Mouse (Mus musculus): ENCODE measurements around the gene Sh3pxd2b.
A peak's percentile ranks its signal among the peaks of the same experiment; 100 is the strongest.

The Sh3pxd2b gene

GRCm38 (mm10) chr11:32373266-32374026 is 25.8 kb downstream of the Sh3pxd2b start:
- no peak for DNase-seq (ENCODE audit: low read depth, low spot score)

DNA sequence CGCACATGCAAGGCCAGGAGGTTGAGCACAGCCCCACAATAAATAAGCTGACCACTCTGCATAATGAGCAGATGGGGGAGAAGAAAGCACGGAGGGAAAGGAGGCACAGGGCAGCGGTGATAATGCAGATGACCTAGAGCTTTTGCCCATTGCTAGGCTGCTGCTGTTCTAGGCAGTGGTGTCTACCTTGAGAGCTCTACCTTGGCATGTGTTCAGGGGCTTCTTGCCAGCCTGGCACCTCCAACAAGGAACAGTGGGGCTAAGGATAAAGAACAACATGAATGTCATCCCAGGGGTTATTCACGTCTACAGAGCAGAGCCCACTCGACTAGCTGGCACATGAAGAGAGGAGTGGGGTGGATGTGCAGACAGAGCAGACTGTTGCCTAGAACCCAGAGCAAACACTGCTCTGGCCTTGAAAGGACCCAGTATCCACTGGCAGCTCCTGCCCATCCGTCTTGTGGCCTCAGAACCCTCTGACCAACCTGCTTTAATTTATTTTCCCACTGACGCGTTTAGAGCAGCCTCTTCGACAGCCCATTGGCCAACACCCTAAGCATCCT is 26.5 kb downstream of the Sh3pxd2b start:
- no peak for DNase-seq (ENCODE audit: low read depth, low spot score)

GRCm38 (mm10) chr11:32375104-32375535 is 27.5 kb downstream of the Sh3pxd2b start:
- peak; percentile 25 for DNase-seq (ENCODE audit: low read depth, low spot score)

DNA sequence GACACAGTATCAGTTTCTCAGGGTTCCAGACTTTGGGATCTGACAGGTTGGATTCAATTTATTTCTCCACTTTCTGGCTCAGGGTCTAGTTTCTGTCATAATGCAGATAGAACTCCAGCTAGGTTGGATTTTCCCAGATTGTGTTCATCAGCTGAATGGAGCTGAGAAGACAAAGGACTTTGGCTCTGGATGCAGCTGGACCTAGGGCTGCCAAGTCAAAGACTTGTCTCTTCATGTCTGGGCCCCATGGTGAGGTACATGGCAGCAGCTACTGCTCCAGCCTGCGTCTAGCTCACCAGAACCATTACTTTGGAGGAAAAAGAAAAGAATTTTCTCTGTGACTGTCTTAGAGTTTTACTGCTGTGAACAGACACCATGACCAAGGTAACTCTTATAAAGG is 28.5 kb downstream of the Sh3pxd2b start:
- no peak for DNase-seq (ENCODE audit: low read depth, low spot score)

DNA sequence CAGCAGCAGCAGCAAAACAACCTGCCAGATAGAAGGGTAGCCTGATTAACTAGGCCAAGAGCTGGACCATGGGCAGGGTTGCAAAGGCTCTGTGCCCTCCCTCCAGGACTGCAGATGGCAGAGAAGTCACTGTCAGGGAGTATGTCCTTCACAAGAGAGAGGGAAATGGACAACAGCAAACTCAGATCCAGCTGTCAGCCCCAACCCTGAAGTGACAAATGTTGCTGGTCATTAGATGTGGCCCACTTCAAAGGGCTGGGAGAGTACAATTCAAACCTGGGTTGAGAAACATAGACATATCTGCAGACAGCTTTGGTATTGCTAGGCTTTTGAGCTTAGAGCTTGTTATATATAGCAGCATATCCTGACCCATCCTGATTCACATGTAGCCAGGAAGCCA is 32.3 kb downstream of the Sh3pxd2b start:
- DNase-seq (ENCODE audit: low read depth, low spot score): no peak

- DNase-seq (ENCODE audit: low read depth, low spot score): peak; percentile 31
Observed at GRCm38 (mm10) chr11:32383341-32384134, 35.9 kb downstream of the Sh3pxd2b start.

- DNase-seq (ENCODE audit: low read depth, low spot score): peak; percentile 7
Observed at GRCm38 (mm10) chr11:32384135-32384801, 36.6 kb downstream of the Sh3pxd2b start.

DNA sequence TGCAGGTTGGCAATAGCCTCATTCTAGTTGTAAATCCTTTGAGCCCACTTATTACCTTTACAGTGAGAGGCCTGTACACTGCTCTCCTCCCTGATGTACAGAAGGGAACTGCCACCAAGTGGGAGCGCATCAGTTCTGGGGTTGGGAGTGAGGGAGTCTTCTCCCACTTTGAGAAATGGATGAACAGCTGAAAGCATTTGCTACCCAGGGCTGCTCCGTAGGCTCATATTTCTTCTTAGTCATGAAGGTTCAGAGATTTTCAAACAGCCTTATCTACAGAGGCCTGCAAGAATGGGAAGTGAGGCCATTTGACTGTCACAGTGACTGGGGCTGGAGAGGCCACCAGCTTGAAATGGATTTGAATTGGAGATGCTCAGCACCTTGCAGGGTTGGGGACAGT is 38.4 kb downstream of the Sh3pxd2b start:
- DNase-seq (ENCODE audit: low read depth, low spot score): no peak

- DNase-seq (ENCODE audit: low read depth, low spot score): no peak
Observed at GRCm38 (mm10) chr11:32388064-32388463, 40.4 kb downstream of the Sh3pxd2b start.

- DNase-seq (ENCODE audit: low read depth, low spot score): no peak
Observed at GRCm38 (mm10) chr11:32393095-32393494, 45.5 kb downstream of the Sh3pxd2b start.

DNA sequence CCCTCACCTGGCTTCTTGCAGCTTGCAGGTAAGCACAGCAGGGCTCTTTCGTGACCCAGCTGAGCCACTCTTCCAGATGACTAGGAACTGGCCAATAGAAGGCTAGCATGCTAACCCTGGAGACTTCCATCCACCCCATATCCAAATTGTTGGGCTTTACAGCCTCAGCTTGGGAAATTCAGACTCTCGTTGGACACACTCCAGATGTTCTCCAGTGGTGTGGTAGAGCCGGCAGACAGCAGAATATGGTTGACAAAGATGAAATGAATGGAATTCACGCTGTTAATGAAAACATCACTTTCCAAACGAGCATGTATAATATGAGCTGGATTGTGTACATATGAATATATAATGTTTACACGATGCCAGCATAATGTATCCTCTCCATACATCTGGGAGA is 48.2 kb downstream of the Sh3pxd2b start:
- DNase-seq (ENCODE audit: low read depth, low spot score): no peak

- DNase-seq (ENCODE audit: low read depth, low spot score): no peak
Observed at GRCm38 (mm10) chr11:32398446-32398845, 50.8 kb downstream of the Sh3pxd2b start.

DNA sequence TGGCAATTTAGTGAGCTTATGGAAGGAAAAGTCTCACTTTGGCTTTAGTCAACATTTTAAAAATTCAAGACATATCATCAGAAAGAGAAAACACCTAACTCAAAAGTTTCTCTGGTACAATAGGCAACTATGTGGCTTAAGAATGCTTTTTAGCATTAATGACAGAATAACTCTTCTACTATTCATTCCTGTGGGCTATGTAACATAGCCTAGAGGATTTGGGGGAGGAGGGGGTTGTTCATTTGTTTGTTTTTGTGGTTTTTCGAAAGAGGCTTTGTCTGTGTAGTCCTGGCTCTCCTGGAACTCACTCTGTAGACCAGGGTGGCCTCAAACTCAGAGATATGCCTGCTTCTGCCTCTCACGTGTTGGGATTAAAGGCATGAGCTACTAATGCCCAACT is 51.6 kb downstream of the Sh3pxd2b start:
- DNase-seq (ENCODE audit: low read depth, low spot score): no peak

DNA sequence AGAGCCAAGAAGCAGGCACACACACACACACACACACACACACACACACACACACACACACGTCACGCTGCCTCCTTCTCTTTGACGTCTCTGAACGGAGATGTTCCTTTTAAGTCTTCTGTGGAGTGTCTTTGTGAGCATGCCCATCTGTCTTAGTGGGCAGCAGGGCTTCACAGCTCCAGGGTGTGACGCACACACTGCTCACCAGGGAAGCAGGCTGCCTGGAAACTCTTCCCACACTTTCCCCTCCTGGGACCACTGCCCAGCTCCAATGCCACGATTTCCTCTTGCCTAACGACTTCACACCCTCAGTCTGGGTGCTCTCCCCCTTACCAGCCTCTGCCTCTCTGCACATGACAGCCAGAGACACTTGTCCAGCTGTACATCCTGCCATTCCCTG is 55.1 kb downstream of the Sh3pxd2b start:
- DNase-seq (ENCODE audit: low read depth, low spot score): no peak

DNA sequence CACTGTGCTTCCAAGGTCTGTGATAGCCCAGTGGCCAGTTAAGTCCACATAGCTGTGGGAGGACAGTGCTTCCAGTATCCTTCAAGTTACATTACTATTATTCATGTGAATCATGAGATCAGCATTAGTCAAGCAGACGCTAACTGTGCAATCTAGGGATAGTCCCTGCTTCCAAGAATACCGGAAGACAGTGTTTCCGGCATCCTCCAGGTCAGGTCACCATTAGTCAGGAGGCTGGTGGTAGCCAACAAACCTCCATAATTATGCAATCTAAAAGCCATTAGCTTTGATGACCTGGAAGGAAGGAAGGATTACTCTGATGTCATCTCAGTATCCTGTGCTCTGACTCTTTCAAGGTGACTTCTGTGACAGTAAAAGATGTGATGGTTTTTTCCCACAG is 57.1 kb downstream of the Sh3pxd2b start:
- DNase-seq (ENCODE audit: low read depth, low spot score): no peak

GRCm38 (mm10) chr11:32407863-32408262 is 60.2 kb downstream of the Sh3pxd2b start:
- no peak for DNase-seq (ENCODE audit: low read depth, low spot score)

DNA sequence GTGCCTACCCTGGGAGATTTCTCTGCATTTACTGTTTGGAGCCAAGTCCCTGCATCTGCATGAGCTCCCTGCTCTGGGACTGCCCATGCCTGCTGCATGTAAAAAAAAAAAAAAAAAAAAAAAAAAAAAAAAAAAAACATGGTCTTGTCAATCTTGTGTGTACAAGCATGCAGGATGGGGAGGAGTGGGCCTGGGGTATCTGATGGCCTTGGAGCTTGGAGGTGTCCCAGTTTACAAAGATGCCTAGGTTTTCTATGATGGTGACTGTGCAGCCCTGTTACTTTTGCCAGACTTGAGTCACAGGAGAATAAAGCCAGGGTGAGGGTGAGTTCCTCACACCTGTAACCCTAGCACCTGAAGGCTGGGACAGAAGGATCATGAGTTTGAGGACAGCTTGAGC is 61.4 kb downstream of the Sh3pxd2b start:
- no peak for DNase-seq (ENCODE audit: low read depth, low spot score)

DNA sequence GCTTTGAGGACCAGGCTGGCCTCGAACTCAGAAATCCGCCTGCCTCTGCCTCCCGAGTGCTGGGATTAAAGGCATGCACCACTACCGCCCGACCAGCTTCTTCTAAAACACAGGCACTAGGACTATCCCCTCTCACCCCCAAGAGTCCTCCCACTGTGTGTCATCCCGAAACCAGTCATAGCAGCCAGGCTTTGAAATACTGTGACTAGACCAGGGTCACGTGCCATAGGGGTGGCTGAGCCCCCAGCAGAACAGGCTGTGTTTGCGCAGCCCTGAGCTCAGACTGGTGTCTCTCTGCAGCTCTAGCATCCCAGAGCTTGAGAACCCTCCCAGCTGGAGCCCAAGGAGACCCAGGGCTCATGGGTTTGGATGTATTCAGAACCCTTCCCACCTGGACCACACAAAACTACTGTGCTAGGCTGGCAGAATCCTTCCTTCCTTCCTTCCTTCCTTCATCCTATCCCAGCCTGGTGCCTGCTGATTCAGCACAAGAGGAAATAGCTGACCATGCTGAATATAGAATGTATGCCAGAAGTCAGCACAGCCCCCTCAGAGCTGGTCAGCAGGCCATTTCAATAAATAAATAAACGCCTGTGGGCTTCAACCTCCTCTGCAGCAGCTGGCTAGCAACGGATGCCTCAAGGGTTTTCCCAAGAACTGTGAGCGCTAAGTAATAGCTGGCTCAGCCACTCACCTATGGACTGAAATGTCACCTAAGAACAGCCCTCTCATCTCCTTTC is 62.4 kb downstream of the Sh3pxd2b start:
- DNase-seq (ENCODE audit: low read depth, low spot score): no peak

- peak; percentile 82 for DNase-seq (ENCODE audit: low read depth, low spot score)
Observed at GRCm38 (mm10) chr11:32420001-32420400, 72.4 kb downstream of the Sh3pxd2b start.

GRCm38 (mm10) chr11:32423311-32423710 is 75.7 kb downstream of the Sh3pxd2b start:
- no peak for DNase-seq (ENCODE audit: low read depth, low spot score)

DNA sequence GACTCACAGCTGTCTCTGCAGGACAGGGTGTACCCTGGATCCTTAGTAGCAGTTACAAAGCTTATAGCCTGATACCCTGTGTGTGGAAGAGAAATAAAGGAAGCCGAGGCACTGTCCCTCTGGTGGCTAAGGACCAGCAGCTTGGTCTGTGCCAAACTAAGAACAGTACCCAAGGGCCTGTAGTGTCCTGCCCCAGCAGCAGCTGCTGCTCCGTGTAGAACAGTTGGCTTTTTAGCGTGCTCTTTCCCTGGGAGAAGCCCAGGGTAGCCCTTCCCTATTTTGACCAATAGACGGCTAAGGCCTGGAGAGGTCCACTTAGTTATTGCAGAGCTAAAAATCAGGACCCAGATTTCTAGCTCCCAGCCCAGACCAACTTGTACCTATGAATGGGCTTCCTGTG is 77.0 kb downstream of the Sh3pxd2b start:
- no peak for DNase-seq (ENCODE audit: low read depth, low spot score)

Data from ZHBTc4 (cell line).